Mouse (Mus musculus): ENCODE data around the gene Apol9a.

DNA sequence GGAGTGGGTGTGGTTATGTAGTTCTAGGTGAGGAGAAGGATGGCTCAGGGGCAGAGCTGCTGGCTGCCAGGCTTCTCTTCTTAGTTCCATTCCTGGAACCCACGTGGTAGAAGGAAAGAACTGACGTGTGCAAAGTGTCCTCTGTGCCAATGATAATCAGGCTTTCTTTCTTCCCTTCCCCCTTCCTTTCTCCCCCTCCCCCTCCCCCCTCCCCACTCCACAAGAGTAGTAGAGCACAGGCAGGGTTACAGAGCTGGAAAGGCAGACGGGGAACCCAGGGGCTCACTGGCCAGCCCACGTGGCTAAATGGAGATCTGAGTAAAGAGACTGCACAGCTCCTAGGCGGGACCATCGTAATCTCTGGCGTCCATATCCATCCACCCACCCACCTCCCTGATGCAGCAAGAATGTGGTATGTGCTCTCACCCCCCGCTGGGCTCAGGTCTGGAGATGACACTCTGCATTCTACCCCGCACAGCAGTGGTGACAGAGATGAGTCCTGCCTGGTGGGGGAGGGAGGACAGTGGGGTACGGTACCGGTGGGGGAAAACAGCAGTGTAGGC lies 54.6 kb downstream of the Apol9a start:
- TF ChIP-seq CTCF (IDR thresholded peaks at IDR 0.05; ENCODE audit: extremely low read depth, insufficient read depth, low read length) (no peak), POLR2A (IDR thresholded peaks at IDR 0.05; ENCODE audit: extremely low read depth, insufficient read depth, low read length) (no peak)

All from cortical plate, adult 2 months (tissue).